ENCODE assay signal across 38 mouse cellular contexts in the genomic region with DNA sequence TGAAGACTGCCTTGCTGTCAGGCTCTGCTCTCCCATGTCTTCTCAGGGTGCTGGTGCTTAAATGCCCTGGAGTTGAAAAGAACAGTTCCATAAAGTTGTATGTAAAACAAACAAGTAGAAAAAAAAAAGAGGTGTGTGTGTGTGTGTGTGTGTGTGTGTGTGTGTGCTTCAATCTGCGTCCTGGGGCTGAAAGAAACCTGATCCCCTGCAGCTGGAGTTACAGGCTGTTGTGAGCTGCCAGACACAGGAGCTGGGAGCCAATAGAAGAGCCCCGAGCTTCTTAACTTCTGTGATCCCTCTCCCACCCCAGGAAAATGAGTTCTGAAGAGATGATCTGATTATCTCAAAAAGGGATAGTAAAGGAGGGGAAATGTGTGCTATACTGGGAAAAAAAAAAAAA. TPM values are rescaled to one million over a fixed set of nuclear protein-coding genes. Genes with fewer than 3 reads are reported as not detected.
DNase-seq lines count a peak whose midpoint lies in the region; ATAC-seq and TF ChIP-seq lines count a peak whose summit lies in the region.
"Had no signal": no experiment of that assay in that cellular context is flagged by ENCODE, and none has a peak within 500 bp of the region (broad histone marks: within the 10 kb centered on the region; RNA-seq: fewer than 3 reads in every experiment).

No protein-coding gene starts in this region.

- TF ChIP-seq POLR2A in kidney, adult 2 months (IDR thresholded peaks at IDR 0.05; ENCODE audit: low read depth, low read length) = no peak

- no peak overlapping the region for H3K4me3 ChIP-seq in kidney, embryonic 15.5 days (replicated peaks)
- no peak overlapping the region for H3K4me3 ChIP-seq in kidney, adult 2 months (ENCODE audit: insufficient read depth, low read depth, low read length)
- H3K4me3 ChIP-seq in limb, embryonic 10.5 days = no peak overlapping the region
- no peak overlapping the region for H3K4me3 ChIP-seq in gastrocnemius, adult 2 months
- H3K4me3 ChIP-seq: heart, embryonic 10.5 days; layer of hippocampus, adult 2 months; midbrain, embryonic 10.5 days had no signal

- H3K27me3 ChIP-seq in kidney, embryonic 15.5 days = no peaks in the 10 kb centered on the region
- no peaks in the 10 kb centered on the region for H3K27me3 ChIP-seq in kidney, adult 2 months (replicated peaks; ENCODE audit: control insufficient read depth, insufficient read depth, low read length)
- no peaks in the 10 kb centered on the region for H3K27me3 ChIP-seq in limb, embryonic 10.5 days (ENCODE audit: low read depth, poor library complexity, severe bottlenecking)
- H3K27me3 ChIP-seq: CH12.LX, Patski had no signal

- H3K4me1 ChIP-seq in kidney, embryonic 15.5 days = no peaks in the 10 kb centered on the region
- no peaks in the 10 kb centered on the region for H3K4me1 ChIP-seq in kidney, adult 2 months (ENCODE audit: control insufficient read depth, insufficient read depth, low read length)
- peaks cover 5% of the 10 kb centered on the region; the same call in 1 of the 2 replicates for H3K4me1 ChIP-seq in limb, embryonic 10.5 days
- H3K4me1 ChIP-seq: heart, embryonic 10.5 days; midbrain, embryonic 10.5 days had no signal

- DNase-seq in kidney, adult 2 months = no peak
- DNase-seq in embryo, embryonic 10 days (ENCODE audit: low spot score) = peak; percentile 46
- peak; percentile 57 for DNase-seq in embryo, embryonic 11 days
- peak; percentile 64 for DNase-seq in limb, embryonic 10.5 days (ENCODE audit: low spot score)
- no peak for DNase-seq in cerebellum, postnatal 25 days
- DNase-seq in urinary bladder, postnatal 36 days (ENCODE audit: low spot score in 2 of 2) = no peak
- DNase-seq in gastrocnemius, adult 2 months = no peak
- DNase-seq: adrenal gland, postnatal 36 days; B cell, adult 2 months; cerebellum, adult 11 months; cerebellum, adult 9-11 months; forebrain, postnatal 0 days; heart, postnatal 4 days; kidney, adult 8-10 months; layer of hippocampus, postnatal 36 days; thymus, adult 2 months had no signal

- TF ChIP-seq CTCF in kidney, adult 2 months (conservative IDR thresholded peaks at IDR 0.05; ENCODE audit: insufficient read depth, insufficient read length, low read depth, low read length) = no peak
- no peak for TF ChIP-seq CTCF in gastrocnemius, adult 2 months (IDR thresholded peaks at IDR 0.05)

- ATAC-seq in kidney, embryonic 15.5 days (replicated peaks; ENCODE audit: low FRiP score) = peak; percentile 56; the same call in 1 of the 2 replicates
- ATAC-seq: forebrain, postnatal 0 days; inflammation-experienced regulatory T-cells, adult 6 months; lung, postnatal 0 days; Patski had no signal

- no peak overlapping the region for H3K27ac ChIP-seq in kidney, embryonic 15.5 days
- H3K27ac ChIP-seq in kidney, adult 2 months (ENCODE audit: insufficient read depth, low read depth, low read length) = no peak overlapping the region
- no peak overlapping the region for H3K27ac ChIP-seq in limb, embryonic 10.5 days
- H3K27ac ChIP-seq in gastrocnemius, adult 2 months = no peak overlapping the region
- H3K27ac ChIP-seq: heart, embryonic 10.5 days; layer of hippocampus, adult 2 months; midbrain, embryonic 10.5 days; stomach, postnatal 0 days had no signal

- intact Hi-C loops in gastrocnemius, adult 2 months (cut with DNase I) = no loop called here

- 14% methylated on average over 2 of the region's 2 CpGs for WGBS in kidney, embryonic 15.5 days
- 29% methylated on average over 2 of the region's 2 CpGs for WGBS in kidney, adult 2 months
- WGBS in limb, embryonic 10.5 days = 0% methylated on average over 2 of the region's 2 CpGs

- H3K36me3 ChIP-seq in kidney, embryonic 15.5 days = no peaks in the 10 kb centered on the region
- no peaks in the 10 kb centered on the region for H3K36me3 ChIP-seq in kidney, adult 2 months (ENCODE audit: control insufficient read depth, insufficient read depth, low read length)
- no peaks in the 10 kb centered on the region for H3K36me3 ChIP-seq in limb, embryonic 10.5 days
- H3K36me3 ChIP-seq: G1E; heart, embryonic 10.5 days; midbrain, embryonic 10.5 days had no signal

- no peaks in the 10 kb centered on the region for H3K9me3 ChIP-seq in kidney, embryonic 15.5 days (replicated peaks)
- H3K9me3 ChIP-seq in limb, embryonic 10.5 days (replicated peaks) = no peaks in the 10 kb centered on the region
- H3K9me3 ChIP-seq: G1E; heart, embryonic 10.5 days; midbrain, embryonic 10.5 days had no signal

- no peak overlapping the region for H3K9ac ChIP-seq in kidney, embryonic 15.5 days
- H3K9ac ChIP-seq: forebrain, postnatal 0 days had no signal

- H3K4me2 ChIP-seq in kidney, embryonic 15.5 days = no peak overlapping the region

RNA-seq across cellular contexts. Expression of a gene that starts 45.3 kb away (rescaled TPM):
- polyA plus RNA-seq in kidney, embryonic 15.5 days (2015; fragmentation: Nextera tagmentation; extraction: Ambion mirVana) = not detected in 2 replicates
- not detected in 2 replicates for polyA plus RNA-seq in kidney, adult 2 months (2012; rRNA removed)
- not detected in 2 replicates for polyA plus RNA-seq in limb, embryonic 10.5 days (2016; fragmentation: Nextera tagmentation; extraction: Ambion mirVana)
- not detected for total RNA-seq in gastrocnemius, adult 2 months (2021)
- total RNA-seq: adrenal gland, adult 18-20 months; CH12.LX; G1E; gastrocnemius, adult 8-10 months; heart, postnatal 4 days; layer of hippocampus, adult 2 months; layer of hippocampus, postnatal 36 days; left cerebral cortex, postnatal 10 days; liver, adult 2 months; monocyte, adult 5-6 weeks; neutrophil, adult 5-6 weeks had no signal
- polyA plus RNA-seq: cortical plate, adult 2 months; forebrain, embryonic 11.5 days; forebrain, postnatal 0 days; G1E; gonadal fat pad, adult 2 months; heart, embryonic 10.5 days; heart, embryonic 16.5 days; inflammation-experienced regulatory T-cells, adult 6 months; liver, adult 2 months; liver, embryonic 16.5 days; lung, postnatal 0 days; midbrain, embryonic 10.5 days; Patski; small intestine, adult 2 months; thymus, adult 2 months had no signal

Comparison
In these comparisons a context has a peak if more than half of its experiments do, and no peak if none do; other contexts are left out.
1. DNase-seq: peak in embryo, embryonic 10 days (single experiment), embryo, embryonic 11 days (single experiment) and limb, embryonic 10.5 days (single experiment); none in kidney, adult 2 months (single experiment), cerebellum, postnatal 25 days (0 of 2), urinary bladder, postnatal 36 days (0 of 2) and gastrocnemius, adult 2 months (single experiment).